Mouse (Mus musculus) CH12.LX (cell line): Measurements from ENCODE around the gene Cdc14a.

Experiments
- CHD2 ChIP-seq: IDR thresholded peaks from 2 replicates; pipeline ENCODE4 v1.6.1; 2011; ENCODE audit warnings: low read length, improper control_type of control experiment
- CTCF ChIP-seq, 2 experiments: IDR thresholded peaks in 1 of 2; conservative IDR thresholded peaks in 1 of 2; 2 replicates each; pipeline ENCODE4 v1.5.1; 2011 to 2012; ENCODE audit warnings: low read depth in 2 of 2, low read length in 2 of 2, improper control_type of control experiment in 1 of 2, inconsistent platforms in 1 of 2, mild to moderate bottlenecking in 1 of 2, moderate library complexity in 1 of 2
- E2F4 ChIP-seq: IDR thresholded peaks from 2 replicates; pipeline ENCODE4 v1.6.1; 2011; ENCODE audit warnings: low read depth, low read length, improper control_type of control experiment; ENCODE audit not compliant: insufficient replicate concordance
- EP300 ChIP-seq: IDR thresholded peaks from 2 replicates; pipeline ENCODE4 v1.6.1; 2011; ENCODE audit warnings: low read length, improper control_type of control experiment
- POLR2A ChIP-seq: IDR thresholded peaks from 2 replicates; pipeline ENCODE4 v1.6.1; 2011; ENCODE audit warnings: low read depth, mild to moderate bottlenecking, improper control_type of control experiment, low read length
- POLR2AphosphoS2 ChIP-seq: IDR thresholded peaks from 2 replicates; pipeline ENCODE4 v1.6.1; 2011; ENCODE audit warnings: low read depth, low read length, improper control_type of control experiment
- RCOR1 ChIP-seq: conservative IDR thresholded peaks from 2 replicates; pipeline ENCODE4 v1.6.1; 2012; ENCODE audit warnings: low read depth, mild to moderate bottlenecking, inconsistent platforms, low read length, improper control_type of control experiment
- TCF12 ChIP-seq: IDR thresholded peaks from 2 replicates; pipeline ENCODE4 v1.6.1; 2014; ENCODE audit warnings: low read depth, mild to moderate bottlenecking, inconsistent platforms, low read length, improper control_type of control experiment
- USF1 ChIP-seq: IDR thresholded peaks from 2 replicates; pipeline ENCODE4 v1.6.1; 2014; ENCODE audit warnings: low read depth, mild to moderate bottlenecking, inconsistent platforms, low read length, improper control_type of control experiment
- ZC3H11A ChIP-seq: IDR thresholded peaks from 2 replicates; pipeline ENCODE4 v1.6.1; 2012; ENCODE audit warnings: low read depth, mild to moderate bottlenecking, inconsistent platforms, low read length, improper control_type of control experiment

DNA sequence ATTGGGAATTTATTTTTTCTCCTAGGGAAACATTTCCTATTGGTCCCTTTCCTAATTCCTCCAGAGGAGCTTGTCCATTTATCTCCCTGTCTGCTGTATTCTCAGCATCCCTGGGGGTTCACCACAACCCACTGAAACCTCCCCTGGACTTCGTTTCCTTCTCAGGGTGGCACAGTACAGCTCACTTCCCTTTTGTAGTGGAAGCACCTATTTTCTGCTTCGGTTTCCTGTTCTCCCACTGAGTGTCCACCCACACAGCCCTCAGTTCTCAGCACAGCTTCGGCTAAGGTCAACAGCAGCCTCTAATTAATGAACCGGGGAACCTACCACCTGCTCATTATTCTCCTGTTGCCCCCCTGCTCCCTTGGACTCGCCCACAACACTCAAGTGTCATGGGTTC lies 167.7 kb downstream of the Cdc14a start:
- no peak for TF ChIP-seq E2F4
- TF ChIP-seq CTCF (conservative IDR thresholded peaks at IDR 0.05 in 1 of 2, IDR thresholded peaks at IDR 0.05 in 1 of 2; ENCODE audit: low read depth in 2 of 2, low read length in 2 of 2), result no peak
- TF ChIP-seq RCOR1, result no peak
- no peak for TF ChIP-seq POLR2AphosphoS2
- no peak for TF ChIP-seq ZC3H11A
- no peak for TF ChIP-seq POLR2A
- no peak for TF ChIP-seq CHD2
- no peak for TF ChIP-seq TCF12
- no peak for TF ChIP-seq USF1
- peak; percentile 60; the same call in 1 of the 2 replicates for TF ChIP-seq EP300
